Mouse (Mus musculus): ENCODE results near the gene Slc37a3. TPM values are rescaled to one million over a fixed set of nuclear protein-coding genes. Genes with fewer than 3 reads are reported as not detected.
"Not testable (repeated sequence)": the region's sequence is repeated elsewhere in the genome, so short reads cannot be mapped to it uniquely, and the experiment has no call there.

Gene Slc37a3
- 10 to 100 TPM; 27.9 to 34.3 TPM for total RNA-seq (2021)

- DNase-seq = peak; percentile 88
Measured at GRCm38 (mm10) chr6:39377311-39377827, at the start of gene Slc37a3. TSS of gene Slc37a3 (minus strand) at chr6:39377675.

GRCm38 (mm10) chr6:39426725-39427124, 49.2 kb upstream of the Slc37a3 start:
- no peak for DNase-seq

GRCm38 (mm10) chr6:39425181-39425580, 47.7 kb upstream of the Slc37a3 start:
- DNase-seq = no peak

- DNase-seq = no peak
Measured at GRCm38 (mm10) chr6:39423686-39424085, 46.2 kb upstream of the Slc37a3 start.

- no peak for DNase-seq
Measured at GRCm38 (mm10) chr6:39423130-39423551, 45.7 kb upstream of the Slc37a3 start.

GRCm38 (mm10) chr6:39420867-39421266, 43.4 kb upstream of the Slc37a3 start:
- DNase-seq = no peak

- DNase-seq = peak; percentile 69
Measured at GRCm38 (mm10) chr6:39419851-39420721, 42.6 kb upstream of the Slc37a3 start, which contains the start of gene Mkrn1. TSS of gene Mkrn1 (minus strand) at chr6:39420462.

GRCm38 (mm10) chr6:39419386-39419850, 41.9 kb upstream of the Slc37a3 start:
- DNase-seq = no peak

GRCm38 (mm10) chr6:39416654-39417053, 39.2 kb upstream of the Slc37a3 start:
- not testable (repeated sequence) for DNase-seq

GRCm38 (mm10) chr6:39415762-39416161, 38.3 kb upstream of the Slc37a3 start:
- DNase-seq = peak; percentile 76

GRCm38 (mm10) chr6:39414106-39414505, 36.6 kb upstream of the Slc37a3 start:
- DNase-seq = no peak

- DNase-seq = no peak
Measured at GRCm38 (mm10) chr6:39406480-39406879, 29.0 kb upstream of the Slc37a3 start.

- no peak for DNase-seq
Measured at GRCm38 (mm10) chr6:39403136-39403535, 25.7 kb upstream of the Slc37a3 start.

GRCm38 (mm10) chr6:39400343-39400742, 22.9 kb upstream of the Slc37a3 start:
- peak; percentile 51 for DNase-seq

GRCm38 (mm10) chr6:39398342-39398741, 20.9 kb upstream of the Slc37a3 start:
- DNase-seq = no peak

- DNase-seq = no peak
Measured at GRCm38 (mm10) chr6:39397046-39397445, 19.6 kb upstream of the Slc37a3 start.

GRCm38 (mm10) chr6:39395916-39396315, 18.4 kb upstream of the Slc37a3 start:
- no peak for DNase-seq

- DNase-seq = no peak
Measured at GRCm38 (mm10) chr6:39395471-39395870, 18.0 kb upstream of the Slc37a3 start.

GRCm38 (mm10) chr6:39389988-39390387, 12.5 kb upstream of the Slc37a3 start:
- DNase-seq = no peak

GRCm38 (mm10) chr6:39381125-39381880, 3.8 kb upstream of the Slc37a3 start, which contains the start of gene Rab19:
TSS of gene Rab19 (plus strand) at chr6:39381175.
- no peak for DNase-seq

- DNase-seq = no peak
Measured at GRCm38 (mm10) chr6:39380276-39380675, 2.8 kb upstream of the Slc37a3 start.

- no peak for DNase-seq
Measured at GRCm38 (mm10) chr6:39379749-39380148, 2.3 kb upstream of the Slc37a3 start.

- no peak for DNase-seq
Measured at GRCm38 (mm10) chr6:39379224-39379623, 1.7 kb upstream of the Slc37a3 start.

All from heart, postnatal 4 days (tissue).